Mouse (Mus musculus): ENCODE results near the gene 1110008L16Rik.

DNA sequence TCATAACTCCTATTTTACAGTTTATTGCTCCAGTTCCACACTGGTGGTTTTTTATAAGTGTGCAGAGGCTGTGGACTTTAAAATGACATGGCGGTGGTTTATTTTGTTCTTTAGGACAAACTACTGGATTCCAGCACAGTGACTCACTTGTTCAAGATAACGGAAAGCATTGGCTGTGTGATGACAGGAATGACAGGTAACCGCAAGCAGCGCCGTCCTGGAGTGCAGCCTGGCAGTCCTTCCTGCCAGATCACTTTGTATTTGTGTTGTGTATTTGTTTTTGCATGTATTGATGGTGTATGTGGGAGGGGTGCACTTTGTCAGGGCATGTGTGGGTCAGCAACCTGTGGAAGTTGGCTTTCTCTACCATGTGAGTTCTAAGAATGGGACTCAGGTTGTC, 108.5 kb downstream of the 1110008L16Rik start:
- TF ChIP-seq CTCF (IDR thresholded peaks at IDR 0.05; ENCODE audit: control insufficient read depth, insufficient read depth, low read length) (no peak), POLR2A (IDR thresholded peaks at IDR 0.05; ENCODE audit: borderline replicate concordance, control insufficient read depth, low read depth, low read length) (no peak)
